In genomic region chr1:165197875-165198274, GRCm38 (mm10) we compare ENCODE assay signal across 27 mouse cellular contexts. TPM values are rescaled to one million over a fixed set of nuclear protein-coding genes. Genes with fewer than 3 reads are reported as not detected.
A peak's percentile ranks its signal among the peaks of the same experiment; 100 is the strongest.
DNase-seq lines count a peak whose midpoint lies in the region; ATAC-seq and TF ChIP-seq lines count a peak whose summit lies in the region.
"Had no signal": no experiment of that assay in that cellular context is flagged by ENCODE, and none has a peak within 500 bp of the region (broad histone marks: within the 10 kb centered on the region; RNA-seq: fewer than 3 reads in every experiment).

No protein-coding gene starts in this region.

- no peak for TF ChIP-seq CTCF in bone marrow macrophage, adult 2 months (IDR thresholded peaks at IDR 0.05; ENCODE audit: low read depth, low read length)
- no peak for TF ChIP-seq CTCF in stomach, postnatal 0 days (IDR thresholded peaks at IDR 0.05; ENCODE audit: low read depth)
- no peak for TF ChIP-seq CTCF in layer of hippocampus, adult 2 months (conservative IDR thresholded peaks at IDR 0.05)

- no peak overlapping the region for H3K9ac ChIP-seq in heart, embryonic 14.5 days (ENCODE audit: low read length)
- no peak overlapping the region for H3K9ac ChIP-seq in intestine, embryonic 16.5 days (ENCODE audit: low read depth, low read length)
- H3K9ac ChIP-seq in intestine, embryonic 15.5 days, result no peak overlapping the region
- no peak overlapping the region for H3K9ac ChIP-seq in stomach, postnatal 0 days (ENCODE audit: low read length)
- no peak overlapping the region for H3K9ac ChIP-seq in liver, embryonic 12.5 days
- H3K9ac ChIP-seq: forebrain, embryonic 13.5 days; forebrain, postnatal 0 days; hindbrain, embryonic 15.5 days had no signal

- intact Hi-C loops in heart, postnatal 10 days (cut with DNase I), result no loop called here

- peaks cover 0 to 13% of the 10 kb centered on the region in 2 experiments; a peak in 2 of 4 replicates for H3K4me1 ChIP-seq in heart, embryonic 14.5 days (ENCODE audit: control insufficient read depth in 2 of 2, insufficient read depth in 2 of 2, low read length in 2 of 2)
- peaks cover 18% of the 10 kb centered on the region for H3K4me1 ChIP-seq in intestine, embryonic 16.5 days (ENCODE audit: control insufficient read depth, insufficient read depth, low read length)
- H3K4me1 ChIP-seq in intestine, embryonic 15.5 days (replicated peaks), result no peaks in the 10 kb centered on the region; the same call in 1 of the 2 replicates
- H3K4me1 ChIP-seq in bone marrow macrophage, adult 2 months (ENCODE audit: control insufficient read depth, insufficient read depth, low read length), result peaks cover 20% of the 10 kb centered on the region
- peaks cover 2% of the 10 kb centered on the region; the same call in 1 of the 2 replicates for H3K4me1 ChIP-seq in stomach, postnatal 0 days (replicated peaks; ENCODE audit: control insufficient read depth, insufficient read depth)
- peaks cover 27% of the 10 kb centered on the region for H3K4me1 ChIP-seq in liver, embryonic 12.5 days

- WGBS in heart, embryonic 14.5 days, result 39% methylated on average over 3 of the region's 3 CpGs
- WGBS in intestine, embryonic 16.5 days, result 48% methylated on average over 3 of the region's 3 CpGs
- 53% methylated on average over 3 of the region's 3 CpGs for WGBS in intestine, embryonic 15.5 days
- 45% methylated on average over 3 of the region's 3 CpGs for WGBS in stomach, postnatal 0 days
- WGBS in liver, embryonic 12.5 days (ENCODE audit: insufficient replicate concordance), result 27% methylated on average over 3 of the region's 3 CpGs

- H3K4me3 ChIP-seq in heart, embryonic 14.5 days (ENCODE audit: control insufficient read depth in 1 of 2, insufficient read depth in 1 of 2, low read depth in 1 of 2, low read length in 2 of 2), result no peak overlapping the region
- no peak overlapping the region for H3K4me3 ChIP-seq in intestine, embryonic 16.5 days (ENCODE audit: low read length)
- no peak overlapping the region for H3K4me3 ChIP-seq in intestine, embryonic 15.5 days (replicated peaks)
- H3K4me3 ChIP-seq in bone marrow macrophage, adult 2 months (ENCODE audit: insufficient read depth, low read length), result no peak overlapping the region
- no peak overlapping the region for H3K4me3 ChIP-seq in stomach, postnatal 0 days (ENCODE audit: low read depth, low read length)
- no peak overlapping the region for H3K4me3 ChIP-seq in layer of hippocampus, adult 2 months
- no peak overlapping the region for H3K4me3 ChIP-seq in liver, embryonic 12.5 days
- H3K4me3 ChIP-seq: embryonic facial prominence, embryonic 10.5 days; forebrain, embryonic 13.5 days; hindbrain, embryonic 15.5 days had no signal

- TF ChIP-seq EP300 in stomach, postnatal 0 days (optimal IDR thresholded peaks at IDR 0.05), result no peak

- no peaks in the 10 kb centered on the region for H3K27me3 ChIP-seq in heart, embryonic 14.5 days (ENCODE audit: control insufficient read depth, insufficient read depth, low read length)
- H3K27me3 ChIP-seq in intestine, embryonic 16.5 days (replicated peaks; ENCODE audit: control insufficient read depth, insufficient read depth, low read length), result no peaks in the 10 kb centered on the region
- no peaks in the 10 kb centered on the region for H3K27me3 ChIP-seq in intestine, embryonic 15.5 days (replicated peaks)
- H3K27me3 ChIP-seq in stomach, postnatal 0 days (ENCODE audit: control insufficient read depth, insufficient read depth, low read length), result no peaks in the 10 kb centered on the region
- 0 out of 2 replicates have a peak, but pooled peaks cover 9% of the 10 kb centered on the region for H3K27me3 ChIP-seq in liver, embryonic 12.5 days (replicated peaks)
- H3K27me3 ChIP-seq: Patski had no signal

- H3K9me3 ChIP-seq in heart, embryonic 14.5 days (ENCODE audit: control insufficient read depth, low read length), result no peaks in the 10 kb centered on the region
- no peaks in the 10 kb centered on the region for H3K9me3 ChIP-seq in intestine, embryonic 16.5 days (ENCODE audit: control insufficient read depth, low read length)
- no peaks in the 10 kb centered on the region for H3K9me3 ChIP-seq in intestine, embryonic 15.5 days
- no peaks in the 10 kb centered on the region for H3K9me3 ChIP-seq in stomach, postnatal 0 days (ENCODE audit: control insufficient read depth, low read length)
- no peaks in the 10 kb centered on the region for H3K9me3 ChIP-seq in liver, embryonic 12.5 days (replicated peaks)
- H3K9me3 ChIP-seq: embryonic facial prominence, embryonic 10.5 days; forebrain, embryonic 13.5 days; G1E; hindbrain, embryonic 15.5 days had no signal

- H3K4me2 ChIP-seq in heart, embryonic 14.5 days (ENCODE audit: low read length), result no peak overlapping the region
- H3K4me2 ChIP-seq in intestine, embryonic 16.5 days (ENCODE audit: low read depth, low read length), result no peak overlapping the region
- H3K4me2 ChIP-seq in intestine, embryonic 15.5 days (replicated peaks), result no peak overlapping the region
- no peak overlapping the region for H3K4me2 ChIP-seq in stomach, postnatal 0 days (replicated peaks; ENCODE audit: low read depth)
- no peak overlapping the region for H3K4me2 ChIP-seq in liver, embryonic 12.5 days
- H3K4me2 ChIP-seq: forebrain, embryonic 13.5 days; hindbrain, embryonic 15.5 days had no signal

- no peak for DNase-seq in heart, postnatal 10 days
- no peak for DNase-seq in stomach, postnatal 0 days (ENCODE audit: low spot score)
- DNase-seq in layer of hippocampus, adult 2 months (ENCODE audit: low spot score in 2 of 2), result no peak
- DNase-seq: adrenal gland, postnatal 25 days; B cell, adult 2 months; cerebellum, adult 11 months; cerebellum, postnatal 10 days; forebrain, postnatal 0 days; gastrocnemius, postnatal 14 days; kidney, adult 11 months; kidney, adult 9 months had no signal

- H3K27ac ChIP-seq in heart, embryonic 14.5 days (replicated peaks in 1 of 2; ENCODE audit: control insufficient read depth in 1 of 2, insufficient read depth in 1 of 2, low read depth in 2 of 2, low read length in 2 of 2), result peak overlapping the region; percentile 39 to 59; a peak in 3 of 4 replicates
- peak overlapping the region; percentile 45; the same call in 1 of the 2 replicates for H3K27ac ChIP-seq in intestine, embryonic 16.5 days (ENCODE audit: low read length)
- no peak overlapping the region for H3K27ac ChIP-seq in intestine, embryonic 15.5 days
- H3K27ac ChIP-seq in bone marrow macrophage, adult 2 months (ENCODE audit: insufficient read depth, low read depth, low read length), result peak overlapping the region; percentile 10; the same call in 1 of the 2 replicates
- peak overlapping the region; percentile 53; the same call in 1 of the 2 replicates for H3K27ac ChIP-seq in stomach, postnatal 0 days (replicated peaks)
- no peak overlapping the region for H3K27ac ChIP-seq in layer of hippocampus, adult 2 months
- no peak overlapping the region for H3K27ac ChIP-seq in liver, embryonic 12.5 days
- H3K27ac ChIP-seq: embryonic facial prominence, embryonic 10.5 days; forebrain, embryonic 13.5 days; hindbrain, embryonic 15.5 days had no signal

- no peaks in the 10 kb centered on the region for H3K36me3 ChIP-seq in heart, embryonic 14.5 days (ENCODE audit: control insufficient read depth, insufficient read depth, low read length)
- H3K36me3 ChIP-seq in intestine, embryonic 16.5 days (ENCODE audit: control insufficient read depth, insufficient read depth, low read length), result no peaks in the 10 kb centered on the region
- no peaks in the 10 kb centered on the region for H3K36me3 ChIP-seq in intestine, embryonic 15.5 days
- no peaks in the 10 kb centered on the region for H3K36me3 ChIP-seq in stomach, postnatal 0 days (ENCODE audit: control insufficient read depth, insufficient read depth, low read length)
- H3K36me3 ChIP-seq in liver, embryonic 12.5 days, result no peaks in the 10 kb centered on the region
- H3K36me3 ChIP-seq: embryonic facial prominence, embryonic 10.5 days; G1E; hindbrain, embryonic 15.5 days had no signal

- TF ChIP-seq POLR2A in bone marrow macrophage, adult 2 months (IDR thresholded peaks at IDR 0.05; ENCODE audit: borderline replicate concordance, low read depth, low read length), result no peak

- no peak for ATAC-seq in heart, embryonic 14.5 days (ENCODE audit: insufficient number of reproducible peaks, insufficient read depth, low FRiP score, low read depth)
- no peak for ATAC-seq in intestine, embryonic 16.5 days
- ATAC-seq in intestine, embryonic 15.5 days, result no peak
- no peak for ATAC-seq in stomach, postnatal 0 days (ENCODE audit: low FRiP score, low TSS enrichment)
- no peak for ATAC-seq in liver, embryonic 12.5 days
- ATAC-seq: activated CD4-positive, CD25-positive, alpha-beta regulatory T cell, adult 4 months; CD4-positive, CD25-positive, alpha-beta regulatory T cell, adult 4 months; forebrain, embryonic 13.5 days; forebrain, postnatal 0 days; Patski had no signal

RNA-seq across cellular contexts. Expression of gene Sft2d2, which starts 3.6 kb away (rescaled TPM):
- 27.1 and 27.8 TPM in 2 replicates for polyA plus RNA-seq in heart, embryonic 14.5 days (2014; fragmentation: Nextera tagmentation; extraction: Ambion mirVana)
- 10 to 100 TPM; 16.8 to 18.4 TPM for total RNA-seq in heart, postnatal 10 days (2021)
- polyA plus RNA-seq in intestine, embryonic 16.5 days (2015; fragmentation: Nextera tagmentation; extraction: Ambion mirVana), result 28.6 and 33.3 TPM in 2 replicates
- polyA plus RNA-seq in intestine, embryonic 15.5 days (2015; fragmentation: Nextera tagmentation; extraction: Ambion mirVana), result 25.9 and 27.1 TPM in 2 replicates
- 97.0 and 106 TPM in 2 replicates for polyA plus RNA-seq in bone marrow macrophage, adult 2 months (2012; ENCODE audit: insufficient read depth, insufficient read length, missing spikeins)
- polyA plus RNA-seq in stomach, postnatal 0 days (2015; fragmentation: Nextera tagmentation; extraction: Ambion mirVana), result 19.8 and 21.6 TPM in 2 replicates
- total RNA-seq in layer of hippocampus, adult 2 months (2021), result 10 to 100 TPM; 13.4 to 13.7 TPM
- 8.0 and 8.6 TPM in 2 replicates for polyA plus RNA-seq in liver, embryonic 12.5 days (2016; fragmentation: Nextera tagmentation; extraction: Ambion mirVana)

RNA-seq across cellular contexts. Expression of gene Tbx19, which starts 37.3 kb away (rescaled TPM):
- not detected in 2 replicates for polyA plus RNA-seq in heart, embryonic 14.5 days (2014; fragmentation: Nextera tagmentation; extraction: Ambion mirVana)
- not detected for total RNA-seq in heart, postnatal 10 days (2021)
- not detected in 2 replicates for polyA plus RNA-seq in intestine, embryonic 16.5 days (2015; fragmentation: Nextera tagmentation; extraction: Ambion mirVana)
- polyA plus RNA-seq in intestine, embryonic 15.5 days (2015; fragmentation: Nextera tagmentation; extraction: Ambion mirVana), result not detected in 2 replicates
- polyA plus RNA-seq in bone marrow macrophage, adult 2 months (2012; ENCODE audit: insufficient read depth, insufficient read length, missing spikeins), result not detected in 2 replicates
- polyA plus RNA-seq in stomach, postnatal 0 days (2015; fragmentation: Nextera tagmentation; extraction: Ambion mirVana), result not detected in 2 replicates
- total RNA-seq in layer of hippocampus, adult 2 months (2021), result not detected
- polyA plus RNA-seq in liver, embryonic 12.5 days (2016; fragmentation: Nextera tagmentation; extraction: Ambion mirVana), result not detected in 2 replicates
- total RNA-seq: adrenal gland, adult 18-20 months; forebrain, postnatal 0 days; G1E; gastrocnemius, adult 18-20 months; gastrocnemius, postnatal 14 days; heart, postnatal 25 days had no signal
- polyA plus RNA-seq: activated CD4-positive, CD25-positive, alpha-beta regulatory T cell, adult 4 months; CD4-positive, CD25-positive, alpha-beta regulatory T cell, adult 4 months; embryonic facial prominence, embryonic 10.5 days; forebrain, postnatal 0 days; G1E; hindbrain, embryonic 11.5 days; hindbrain, embryonic 15.5 days; Patski had no signal

RNA-seq across cellular contexts. Expression of gene Tiprl, which starts 38.9 kb away (rescaled TPM):
- polyA plus RNA-seq in heart, embryonic 14.5 days (2014; fragmentation: Nextera tagmentation; extraction: Ambion mirVana), result 85.2 and 89.7 TPM in 2 replicates
- total RNA-seq in heart, postnatal 10 days (2021), result 10 to 100 TPM; 49.4 to 50.8 TPM
- polyA plus RNA-seq in intestine, embryonic 16.5 days (2015; fragmentation: Nextera tagmentation; extraction: Ambion mirVana), result 77.9 and 83.9 TPM in 2 replicates
- polyA plus RNA-seq in intestine, embryonic 15.5 days (2015; fragmentation: Nextera tagmentation; extraction: Ambion mirVana), result 77.9 and 85.6 TPM in 2 replicates
- 37.5 and 48.6 TPM in 2 replicates for polyA plus RNA-seq in bone marrow macrophage, adult 2 months (2012; ENCODE audit: insufficient read depth, insufficient read length, missing spikeins)
- 53.8 and 56.7 TPM in 2 replicates for polyA plus RNA-seq in stomach, postnatal 0 days (2015; fragmentation: Nextera tagmentation; extraction: Ambion mirVana)
- total RNA-seq in layer of hippocampus, adult 2 months (2021), result 10 to 100 TPM; 65.2 to 67.7 TPM
- polyA plus RNA-seq in liver, embryonic 12.5 days (2016; fragmentation: Nextera tagmentation; extraction: Ambion mirVana), result 55.9 and 58.7 TPM in 2 replicates

Comparison
In these comparisons a context has a peak if more than half of its experiments do, and no peak if none do; other contexts are left out.
1. H3K27ac ChIP-seq: peak in heart, embryonic 14.5 days (2 of 2), intestine, embryonic 16.5 days (single experiment), bone marrow macrophage, adult 2 months (single experiment) and stomach, postnatal 0 days (single experiment); none in intestine, embryonic 15.5 days (single experiment), layer of hippocampus, adult 2 months (single experiment) and liver, embryonic 12.5 days (single experiment).